Mouse (Mus musculus) bone marrow, adult 2 months (tissue): Measurements from ENCODE around the gene Dlst.

ENCODE experiments used
- CTCF ChIP-seq: fragments of 200-500 bp; IDR thresholded peaks from 2 replicates; pipeline ENCODE4 v1.5.1; 2011; ENCODE audit warnings: low read length, control low read depth; ENCODE audit not compliant: control insufficient read depth, insufficient read depth
- POLR2A ChIP-seq: fragments of 200-500 bp; IDR thresholded peaks from 2 replicates; pipeline ENCODE4 v1.6.1; 2011; ENCODE audit warnings: low read depth, mild to moderate bottlenecking, control low read depth, low read length, borderline replicate concordance; ENCODE audit not compliant: control insufficient read depth

DNA sequence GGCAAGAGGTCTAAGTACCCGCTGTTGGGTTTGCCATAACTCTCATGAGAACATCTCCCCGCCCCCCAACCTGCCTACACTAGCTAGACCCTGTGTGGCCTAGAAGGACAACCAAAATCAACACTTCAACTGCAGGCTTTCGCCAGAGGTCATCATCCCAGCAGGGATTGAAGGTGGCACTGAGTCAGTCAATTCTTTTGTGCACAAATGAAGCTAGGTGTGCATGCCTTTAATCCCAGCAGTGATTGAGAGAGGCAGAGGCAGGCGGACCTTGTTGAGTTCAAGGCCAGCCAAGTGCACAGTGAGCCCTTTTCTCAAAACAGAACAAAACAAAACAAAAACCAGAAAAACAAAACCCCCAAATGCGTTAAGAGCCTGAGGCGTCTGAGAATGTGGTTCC is 30.5 kb downstream of the Dlst start:
- TF ChIP-seq POLR2A (no peak), CTCF (no peak)
